Mouse (Mus musculus) Patski (cell line): ENCODE measurements around the gene Ntrk3. TPM values are rescaled to one million over a fixed set of nuclear protein-coding genes. Genes with fewer than 3 reads are reported as not detected.

Source experiments
- ATAC-seq: fragments of 100-300 bp; one replicate; pipeline ENCODE4 v1.8.0; 2021
- CTCF ChIA-PET: fragments of 350-600 bp; sonication (Branson Sonifier 250); formaldehyde crosslinking; loops from one replicate; lab custom pipeline; 2022; ENCODE audit warnings: inconsistent platforms; lab: Charles Lee
- POLR2A ChIA-PET: fragments of 350-600 bp; sonication (Branson Sonifier 250); formaldehyde crosslinking; loops from one replicate; lab custom pipeline; 2022; ENCODE audit warnings: antibody characterized with exemption, inconsistent platforms; lab: Charles Lee
- DNase-seq: peaks from one replicate; pipeline ENCODE4 v3.0.0-alpha.2; 2011; ENCODE audit warnings: low read depth, low spot score
- H3K27me3 ChIP-seq: fragments of 371-371 bp; one replicate; pipeline ENCODE4 v1.5.1; 2021
- CTCF ChIP-seq: fragments of 100-300 bp; IDR thresholded peaks from one replicate; pipeline ENCODE4 v1.5.1; 2021
- in situ Hi-C: fragments of 300-500 bp; cut with MboI; formaldehyde crosslinking; loops from 3 replicates; pipeline ENCODE4 v1.11.1; 2018; ENCODE audit warnings: low pct_unique_long_range_greater_than_20kb, mixed read lengths
- polyA plus RNA-seq: library from polyadenylated mRNA; unstranded; gene quantifications from one replicate; pipeline ENCODE4 v1.2.3, GENCODE M21; 2021

Gene Ntrk3
- polyA plus RNA-seq, 1 experiment from 2014 or later, result 13.7 TPM

- CTCF ChIA-PET, result no interaction called here
- DNase-seq (no peak), ATAC-seq (no peak)
- in situ Hi-C loops, result loop anchor here (25.0 kb wide), 1 partner anchor 1449 kb away; no protein-coding TSS in a partner anchor
- POLR2A ChIA-PET, result no interaction called here
- TF ChIP-seq CTCF, result no peak
- no peaks in the 10 kb centered on the region for H3K27me3 ChIP-seq
Observed at GRCm38 (mm10) chr7:78585960-78586359, 151.9 kb downstream of the Ntrk3 start.

GRCm38 (mm10) chr7:78584936-78585335 lies 152.9 kb downstream of the Ntrk3 start:
- CTCF ChIA-PET, result interaction anchor here (1.2 kb wide), 1 partner anchor 184 kb away, joined by 4 read pairs; no protein-coding TSS in a partner anchor
- ATAC-seq, result no peak
- POLR2A ChIA-PET, result no interaction called here
- no peak for DNase-seq
- in situ Hi-C loops, result loop anchor here (25.0 kb wide), 1 partner anchor 1448 kb away; no protein-coding TSS in a partner anchor
- H3K27me3 ChIP-seq, result no peaks in the 10 kb centered on the region
- TF ChIP-seq CTCF, result no peak

- in situ Hi-C loops, result loop anchor here (25.0 kb wide), 1 partner anchor 1447 kb away; no protein-coding TSS in a partner anchor
- POLR2A ChIA-PET, result no interaction called here
- no peaks in the 10 kb centered on the region for H3K27me3 ChIP-seq
- CTCF ChIA-PET, result interaction anchor here (0.8 to 1.2 kb wide), 3 partner anchors 15 to 194 kb away, joined by 3 to 4 read pairs (median 3); no protein-coding TSS in a partner anchor
- DNase-seq (no peak), ATAC-seq (no peak)
- no peak for TF ChIP-seq CTCF
Observed at GRCm38 (mm10) chr7:78584499-78584898, 153.3 kb downstream of the Ntrk3 start.

- H3K27me3 ChIP-seq, result peaks cover 5% of the 10 kb centered on the region
- ATAC-seq (no peak), DNase-seq (no peak)
- ChIA-PET CTCF (interaction anchor here (0.9 to 1.6 kb wide), 3 partner anchors 13 to 185 kb away, joined by 3 to 10 read pairs (median 4); no protein-coding TSS in a partner anchor), POLR2A (no interaction called here)
- in situ Hi-C loops, result loop anchor here (25.0 kb wide), 1 partner anchor 1446 kb away; no protein-coding TSS in a partner anchor
- no peak for TF ChIP-seq CTCF
Observed at GRCm38 (mm10) chr7:78583678-78584077, 154.1 kb downstream of the Ntrk3 start.

- no peak for TF ChIP-seq CTCF
- ChIA-PET POLR2A (no interaction called here), CTCF (interaction anchor here (1.3 to 3.0 kb wide), 3 partner anchors 12 to 185 kb away, joined by 4 to 9 read pairs (median 6); no protein-coding TSS in a partner anchor)
- ATAC-seq, result no peak
- no peak for DNase-seq
- in situ Hi-C loops, result loop anchor here (25.0 kb wide), 1 partner anchor 1444 kb away; no protein-coding TSS in a partner anchor
- H3K27me3 ChIP-seq, result peaks cover 19% of the 10 kb centered on the region
Observed at GRCm38 (mm10) chr7:78581341-78581740, 156.5 kb downstream of the Ntrk3 start.

- TF ChIP-seq CTCF, result no peak
- in situ Hi-C loops, result loop anchor here (10.0 to 25.0 kb wide), 2 partner anchors 315 to 1442 kb away; partner anchors contain the start of gene Aen
- POLR2A ChIA-PET, result no interaction called here
- H3K27me3 ChIP-seq, result peaks cover 19% of the 10 kb centered on the region
- DNase-seq, result no peak
- ATAC-seq, result no peak
- CTCF ChIA-PET, result interaction anchor here (1.3 to 3.0 kb wide), 2 partner anchors 13 to 187 kb away, joined by 6 to 9 read pairs; no protein-coding TSS in a partner anchor
Observed at GRCm38 (mm10) chr7:78579461-78580234, 158.2 kb downstream of the Ntrk3 start.

GRCm38 (mm10) chr7:78578461-78579359 lies 159.1 kb downstream of the Ntrk3 start:
- POLR2A ChIA-PET, result no interaction called here
- in situ Hi-C loops, result loop anchor here (10.0 to 25.0 kb wide), 2 partner anchors 316 to 1441 kb away; partner anchors contain the start of gene Aen
- DNase-seq (no peak), ATAC-seq (no peak)
- peaks cover 19% of the 10 kb centered on the region for H3K27me3 ChIP-seq
- CTCF ChIA-PET, result interaction anchor here (3.0 kb wide), 1 partner anchor 14 kb away, joined by 9 read pairs; no protein-coding TSS in a partner anchor
- TF ChIP-seq CTCF, result no peak

- CTCF ChIA-PET, result no interaction called here
- no peak for TF ChIP-seq CTCF
- H3K27me3 ChIP-seq, result peaks cover 19% of the 10 kb centered on the region
- no peak for DNase-seq
- in situ Hi-C loops, result loop anchor here (10.0 to 25.0 kb wide), 2 partner anchors 317 to 1441 kb away; partner anchors contain the start of gene Aen
- POLR2A ChIA-PET, result interaction anchor here (0.6 kb wide), 1 partner anchor 18 kb away, joined by 3 read pairs; no protein-coding TSS in a partner anchor
- ATAC-seq, result no peak
Observed at GRCm38 (mm10) chr7:78578111-78578460, 159.7 kb downstream of the Ntrk3 start.

GRCm38 (mm10) chr7:78577462-78578110 lies 160.2 kb downstream of the Ntrk3 start:
- DNase-seq (no peak), ATAC-seq (no peak)
- in situ Hi-C loops, result loop anchor here (10.0 to 25.0 kb wide), 2 partner anchors 317 to 1440 kb away; partner anchors contain the start of gene Aen
- no peak for TF ChIP-seq CTCF
- ChIA-PET CTCF (no interaction called here), POLR2A (interaction anchor here (0.6 to 0.9 kb wide), 2 partner anchors 9 to 19 kb away, joined by 3 read pairs; no protein-coding TSS in a partner anchor)
- H3K27me3 ChIP-seq, result peaks cover 19% of the 10 kb centered on the region
